Mouse (Mus musculus): ENCODE results near the gene Ppp2r5a. TPM values are rescaled to one million over a fixed set of nuclear protein-coding genes. Genes with fewer than 3 reads are reported as not detected.

The Ppp2r5a gene
- polyA plus RNA-seq, 2 experiments = 30.3 to 40.1 TPM

- no peak overlapping the region for H3K27ac ChIP-seq (replicated peaks; ENCODE audit: low read depth, low read length)
- no peaks in the 10 kb centered on the region for H3K36me3 ChIP-seq (ENCODE audit: control insufficient read depth, insufficient read depth, low read length)
- H3K4me1 ChIP-seq (ENCODE audit: control insufficient read depth, insufficient read depth, low read length) = 0 out of 2 replicates have a peak, but pooled peaks cover 5% of the 10 kb centered on the region
- H3K27me3 ChIP-seq (ENCODE audit: control insufficient read depth, insufficient read depth, low read length) = no peaks in the 10 kb centered on the region
- no peak overlapping the region for H3K4me3 ChIP-seq (replicated peaks; ENCODE audit: low read length)
- no peak for DNase-seq (ENCODE audit: low spot score)
- no peak for ATAC-seq (ENCODE audit: low FRiP score, low read depth)
- H3K9ac ChIP-seq (ENCODE audit: low read depth, low read length, severe bottlenecking) = no peak overlapping the region
- TF ChIP-seq POLR2A (IDR thresholded peaks at IDR 0.05; ENCODE audit: borderline replicate concordance, extremely low read depth, insufficient read depth, insufficient read length) = no peak
- H3K4me2 ChIP-seq (replicated peaks; ENCODE audit: low read depth, low read length, severe bottlenecking) = no peak overlapping the region
- WGBS = 18% methylated on average over 7 of the region's 7 CpGs
- no peaks in the 10 kb centered on the region for H3K9me3 ChIP-seq (ENCODE audit: control insufficient read depth, low read length)
These were observed 566 bp downstream of the Ppp2r5a start for GRCm38 (mm10) chr1:191402506-191402905.

- Histone ChIP-seq H3K4me3 (replicated peaks; ENCODE audit: low read length) (peak overlapping the region; percentile 74), H3K4me2 (replicated peaks; ENCODE audit: low read depth, low read length, severe bottlenecking) (peak overlapping the region; percentile 67), H3K36me3 (ENCODE audit: control insufficient read depth, insufficient read depth, low read length) (no peaks in the 10 kb centered on the region), H3K9ac (ENCODE audit: low read depth, low read length, severe bottlenecking) (peak overlapping the region; percentile 75), H3K27ac (replicated peaks; ENCODE audit: low read depth, low read length) (peak overlapping the region; percentile 94), H3K9me3 (ENCODE audit: control insufficient read depth, low read length) (no peaks in the 10 kb centered on the region), H3K4me1 (ENCODE audit: control insufficient read depth, insufficient read depth, low read length) (peaks cover 9% of the 10 kb centered on the region), H3K27me3 (ENCODE audit: control insufficient read depth, insufficient read depth, low read length) (no peaks in the 10 kb centered on the region)
- TF ChIP-seq POLR2A (IDR thresholded peaks at IDR 0.05; ENCODE audit: borderline replicate concordance, extremely low read depth, insufficient read depth, insufficient read length) = peak; percentile 43; the same call in 1 of the 2 replicates
- under 1% methylated on average over 65 of the region's 82 CpGs for WGBS
- peak; percentile 98 for ATAC-seq (ENCODE audit: low FRiP score, low read depth)
- DNase-seq (ENCODE audit: low spot score) = peak; percentile 99
These were observed 5.9 kb downstream of the Ppp2r5a start for GRCm38 (mm10) chr1:191396897-191397849.

DNA sequence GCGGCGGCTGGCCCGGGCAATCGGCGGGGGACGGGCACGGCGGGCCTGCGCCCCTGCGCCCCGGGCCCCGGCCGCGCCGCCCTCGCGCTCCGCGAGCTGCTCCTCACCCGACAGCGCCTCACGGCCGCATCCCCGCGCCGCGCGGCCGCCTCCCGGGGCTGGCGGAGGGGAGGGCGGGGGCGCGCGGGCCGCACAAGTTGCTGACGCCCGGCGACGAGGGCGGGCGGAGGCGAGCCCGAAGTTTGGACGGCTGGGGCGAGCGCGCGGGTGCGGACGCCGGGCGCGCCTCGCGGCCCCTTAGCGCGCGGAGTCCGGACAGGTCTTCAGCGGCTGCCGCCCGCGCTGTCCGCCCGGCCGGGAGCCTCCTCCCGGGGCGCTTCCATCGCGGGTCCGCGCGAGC, 6.6 kb downstream of the Ppp2r5a start:
- H3K4me1 ChIP-seq (ENCODE audit: control insufficient read depth, insufficient read depth, low read length) = peaks cover 11% of the 10 kb centered on the region
- 0% methylated on average over 44 of the region's 74 CpGs for WGBS
- ATAC-seq (ENCODE audit: low FRiP score, low read depth) = peak; percentile 7
- peak overlapping the region; percentile 67 for H3K4me2 ChIP-seq (replicated peaks; ENCODE audit: low read depth, low read length, severe bottlenecking)
- no peaks in the 10 kb centered on the region for H3K27me3 ChIP-seq (ENCODE audit: control insufficient read depth, insufficient read depth, low read length)
- peak overlapping the region; percentile 75 for H3K9ac ChIP-seq (ENCODE audit: low read depth, low read length, severe bottlenecking)
- peak overlapping the region; percentile 74 for H3K4me3 ChIP-seq (replicated peaks; ENCODE audit: low read length)
- no peak for TF ChIP-seq POLR2A (IDR thresholded peaks at IDR 0.05; ENCODE audit: borderline replicate concordance, extremely low read depth, insufficient read depth, insufficient read length)
- H3K36me3 ChIP-seq (ENCODE audit: control insufficient read depth, insufficient read depth, low read length) = no peaks in the 10 kb centered on the region
- H3K9me3 ChIP-seq (ENCODE audit: control insufficient read depth, low read length) = no peaks in the 10 kb centered on the region
- DNase-seq (ENCODE audit: low spot score) = peak; percentile 23
- peak overlapping the region; percentile 90 for H3K27ac ChIP-seq (replicated peaks; ENCODE audit: low read depth, low read length)

DNA sequence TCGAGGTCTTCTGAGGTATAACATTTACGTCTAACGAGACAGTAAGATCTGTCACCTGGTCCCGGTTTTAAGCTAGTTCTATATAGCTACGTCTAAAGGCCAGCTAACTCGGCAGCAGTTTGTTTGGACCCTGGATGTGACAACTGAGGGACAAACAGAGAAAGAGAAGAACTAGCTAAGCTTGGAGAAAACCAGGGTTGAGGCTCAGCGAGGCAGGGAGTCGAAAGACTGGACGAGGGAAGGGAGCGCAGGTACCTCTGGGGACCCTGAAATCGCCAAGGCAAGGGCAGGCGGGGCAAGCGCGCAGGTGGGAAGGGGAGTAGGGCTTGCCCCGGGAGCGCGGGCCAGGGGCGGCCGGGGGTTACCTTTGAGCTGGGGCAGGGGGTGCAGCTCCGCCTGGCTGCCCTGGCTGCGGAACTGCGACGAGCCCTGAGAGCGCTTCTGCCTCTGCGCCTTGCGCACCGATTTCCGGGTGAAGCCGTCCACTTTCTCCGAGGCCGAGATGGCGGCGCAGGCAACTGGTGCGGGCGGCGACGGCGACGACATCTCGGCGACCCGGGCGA, 7.1 kb downstream of the Ppp2r5a start:
- no peaks in the 10 kb centered on the region for H3K9me3 ChIP-seq (ENCODE audit: control insufficient read depth, low read length)
- 0% methylated on average over 21 of the region's 43 CpGs for WGBS
- no peak for TF ChIP-seq POLR2A (IDR thresholded peaks at IDR 0.05; ENCODE audit: borderline replicate concordance, extremely low read depth, insufficient read depth, insufficient read length)
- H3K9ac ChIP-seq (ENCODE audit: low read depth, low read length, severe bottlenecking) = peak overlapping the region; percentile 75
- peak overlapping the region; percentile 67 for H3K4me2 ChIP-seq (replicated peaks; ENCODE audit: low read depth, low read length, severe bottlenecking)
- H3K36me3 ChIP-seq (ENCODE audit: control insufficient read depth, insufficient read depth, low read length) = no peaks in the 10 kb centered on the region
- no peak for DNase-seq (ENCODE audit: low spot score)
- ATAC-seq (ENCODE audit: low FRiP score, low read depth) = no peak
- peak overlapping the region; percentile 74 for H3K4me3 ChIP-seq (replicated peaks; ENCODE audit: low read length)
- H3K4me1 ChIP-seq (ENCODE audit: control insufficient read depth, insufficient read depth, low read length) = peaks cover 12% of the 10 kb centered on the region
- H3K27ac ChIP-seq (replicated peaks; ENCODE audit: low read depth, low read length) = peak overlapping the region; percentile 90
- no peaks in the 10 kb centered on the region for H3K27me3 ChIP-seq (ENCODE audit: control insufficient read depth, insufficient read depth, low read length)

DNA sequence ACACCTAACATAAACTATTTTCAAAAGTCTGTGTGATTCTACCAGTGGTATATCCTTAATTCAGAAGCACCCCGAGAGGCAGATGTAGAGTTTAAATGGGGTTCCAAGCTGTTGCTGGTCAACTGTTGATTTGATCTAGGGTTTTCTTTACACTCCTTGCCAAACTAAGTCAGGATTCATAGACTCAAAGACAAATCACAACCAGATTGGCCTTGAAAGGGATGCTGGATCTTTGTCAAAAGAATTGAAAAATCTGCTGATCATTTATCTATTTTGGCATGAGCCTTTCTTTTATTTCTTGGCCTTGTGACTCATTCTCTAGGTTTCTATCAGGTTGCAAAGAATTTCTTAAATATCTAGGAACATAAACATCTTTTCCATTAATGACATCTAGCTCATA, 7.9 kb downstream of the Ppp2r5a start:
- no peak overlapping the region for H3K27ac ChIP-seq (replicated peaks; ENCODE audit: low read depth, low read length)
- H3K27me3 ChIP-seq (ENCODE audit: control insufficient read depth, insufficient read depth, low read length) = no peaks in the 10 kb centered on the region
- ATAC-seq (ENCODE audit: low FRiP score, low read depth) = no peak
- peak; percentile 28 for DNase-seq (ENCODE audit: low spot score)
- H3K4me1 ChIP-seq (ENCODE audit: control insufficient read depth, insufficient read depth, low read length) = peaks cover 12% of the 10 kb centered on the region
- peak overlapping the region; percentile 67 for H3K4me2 ChIP-seq (replicated peaks; ENCODE audit: low read depth, low read length, severe bottlenecking)
- no peaks in the 10 kb centered on the region for H3K36me3 ChIP-seq (ENCODE audit: control insufficient read depth, insufficient read depth, low read length)
- WGBS = 36% methylated on average over 1 of the region's 1 CpGs
- no peak overlapping the region for H3K9ac ChIP-seq (ENCODE audit: low read depth, low read length, severe bottlenecking)
- no peaks in the 10 kb centered on the region for H3K9me3 ChIP-seq (ENCODE audit: control insufficient read depth, low read length)
- H3K4me3 ChIP-seq (replicated peaks; ENCODE audit: low read length) = peak overlapping the region; percentile 74
- TF ChIP-seq POLR2A (IDR thresholded peaks at IDR 0.05; ENCODE audit: borderline replicate concordance, extremely low read depth, insufficient read depth, insufficient read length) = no peak

Measured in limb, embryonic 14.5 days (tissue).